Mouse (Mus musculus) ES-E14 (cell line): ENCODE measurements around the gene Med13l.

Experiments
- MAFK ChIP-seq: IDR thresholded peaks from 2 replicates; pipeline ENCODE4 v1.6.1; 2014; ENCODE audit warnings: mild to moderate bottlenecking, low read depth, low read length, inconsistent platforms; ENCODE audit not compliant: insufficient read depth
- ZNF384 ChIP-seq: IDR thresholded peaks from 2 replicates; pipeline ENCODE4 v1.6.1; 2012; ENCODE audit warnings: low read depth, low read length, inconsistent platforms

GRCm38 (mm10) chr5:118595901-118596300 is 35.4 kb downstream of the Med13l start:
- TF ChIP-seq ZNF384 (no peak), MAFK (no peak)
